Mouse (Mus musculus) adrenal gland, adult 2 months (tissue): Measurements from ENCODE around the gene Eea1. TPM values are rescaled to one million over a fixed set of nuclear protein-coding genes. Genes with fewer than 3 reads are reported as not detected.
"Not testable (repeated sequence)": the region's sequence is repeated elsewhere in the genome, so short reads cannot be mapped to it uniquely, and the experiment has no call there.

Experiments used
- DNase-seq: peaks from one replicate; pipeline ENCODE4 v3.0.0; 2021
- polyA plus RNA-seq: library from polyadenylated mRNA; depleted of rRNA; stranded (reverse); fragments of >200 nt; gene quantifications from 2 replicates; pipeline ENCODE4 v1.2.3, GENCODE M21; 2012; rRNA removed
- total RNA-seq, 2 experiments: library from RNA; stranded (reverse); gene quantifications; 2 replicates each; pipeline ENCODE4 v1.2.3; 2021

Eea1 gene
- total and polyA plus RNA-seq, 3 experiments: 4.9 to 38.0 (median 21.7) TPM

DNA sequence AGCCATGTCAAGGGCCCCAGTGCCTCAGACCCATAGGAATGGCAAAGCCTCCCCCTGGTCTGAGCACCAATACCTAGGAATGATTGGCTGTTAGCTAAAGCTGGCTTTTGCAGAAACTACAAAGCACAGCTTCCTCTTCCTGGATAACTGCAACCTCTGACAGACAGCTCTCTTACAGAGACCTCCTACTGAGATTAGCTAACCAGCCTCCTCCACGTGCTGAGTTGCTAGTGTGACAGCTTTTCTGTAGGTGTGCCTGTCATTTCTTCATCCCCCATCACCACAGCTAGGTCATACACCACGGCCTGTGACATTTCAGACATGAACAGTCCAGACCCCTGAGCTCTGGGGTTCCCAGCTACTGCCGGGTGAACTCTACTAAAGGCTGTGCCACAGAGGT, 126.9 kb downstream of the Eea1 start:
- no peak for DNase-seq

DNA sequence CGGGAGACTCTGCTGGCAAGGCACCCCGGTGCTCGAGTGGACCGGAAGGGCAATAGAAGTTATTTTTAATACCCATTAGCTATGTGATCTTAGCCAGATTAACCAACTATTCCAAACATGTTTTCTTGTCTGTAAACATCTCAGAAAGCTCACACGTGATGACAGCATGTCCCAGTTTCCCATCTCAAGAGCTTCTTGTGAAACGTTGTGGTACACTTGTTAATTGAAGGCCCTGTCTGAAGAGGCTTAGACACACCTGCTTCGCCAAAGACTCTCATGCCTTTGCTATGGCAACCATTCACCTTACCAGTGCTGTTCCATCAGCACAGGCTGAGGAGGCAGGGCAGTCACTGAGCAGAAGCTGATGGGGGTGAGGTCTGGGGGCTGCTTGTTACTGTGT, 133.9 kb downstream of the Eea1 start:
- no peak for DNase-seq

DNA sequence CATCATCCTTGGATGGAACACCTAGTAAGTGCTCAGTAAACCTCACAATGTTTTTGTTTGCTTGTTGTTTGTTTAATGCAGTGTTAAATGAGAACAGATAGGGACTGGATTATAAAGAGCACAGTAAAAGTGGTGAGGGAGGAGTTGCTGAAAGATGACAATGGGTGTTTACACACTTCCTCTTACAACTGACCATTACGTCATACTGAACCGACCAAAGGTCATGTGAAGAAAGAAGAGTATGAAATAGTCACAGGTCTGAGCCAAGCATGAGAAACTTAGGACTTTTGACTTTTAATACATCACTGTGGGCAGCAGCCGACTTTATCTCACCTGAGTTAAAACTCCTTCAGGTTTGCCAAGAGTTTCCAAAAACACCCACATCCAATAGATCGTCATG, 135.0 kb downstream of the Eea1 start:
- no peak for DNase-seq

DNA sequence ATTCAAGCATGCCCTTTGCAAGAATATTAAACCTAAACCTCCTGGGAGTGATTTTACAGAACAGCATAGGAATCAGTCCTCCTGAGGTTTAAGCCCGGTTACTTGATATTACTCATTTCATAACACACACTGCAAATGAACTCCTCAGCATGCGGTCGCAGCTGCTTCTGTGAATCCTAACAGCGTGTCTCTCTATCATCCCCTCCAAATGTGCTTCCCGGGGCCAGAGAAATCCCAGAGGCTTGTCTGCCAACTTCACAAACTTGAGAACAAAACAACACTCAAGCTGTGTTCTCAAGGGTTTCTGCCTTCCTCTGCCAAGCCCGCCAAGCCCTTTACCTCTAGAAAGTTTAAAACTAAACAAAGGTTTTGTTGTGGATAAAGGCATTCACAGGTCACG, 135.4 kb downstream of the Eea1 start:
- DNase-seq: no peak

DNA sequence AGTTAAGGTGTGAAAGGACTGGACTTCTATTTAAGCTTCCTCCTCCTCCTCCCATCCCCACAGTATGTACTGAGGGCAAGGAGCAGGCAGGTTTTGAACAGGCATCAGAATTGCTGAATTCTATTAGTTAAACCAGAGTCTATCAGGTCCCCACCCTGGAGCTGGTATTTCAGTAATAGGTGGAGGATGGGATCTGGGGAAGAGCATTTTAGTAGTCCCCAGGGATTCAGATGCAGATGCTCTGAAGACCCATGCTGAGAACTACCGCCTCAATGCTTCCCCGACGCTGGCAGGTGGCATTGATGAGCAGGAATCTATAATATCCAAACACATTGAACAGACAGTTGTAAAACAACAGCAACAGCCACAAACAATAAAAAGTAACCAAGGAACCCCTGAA, 136.0 kb downstream of the Eea1 start:
- DNase-seq: no peak

DNA sequence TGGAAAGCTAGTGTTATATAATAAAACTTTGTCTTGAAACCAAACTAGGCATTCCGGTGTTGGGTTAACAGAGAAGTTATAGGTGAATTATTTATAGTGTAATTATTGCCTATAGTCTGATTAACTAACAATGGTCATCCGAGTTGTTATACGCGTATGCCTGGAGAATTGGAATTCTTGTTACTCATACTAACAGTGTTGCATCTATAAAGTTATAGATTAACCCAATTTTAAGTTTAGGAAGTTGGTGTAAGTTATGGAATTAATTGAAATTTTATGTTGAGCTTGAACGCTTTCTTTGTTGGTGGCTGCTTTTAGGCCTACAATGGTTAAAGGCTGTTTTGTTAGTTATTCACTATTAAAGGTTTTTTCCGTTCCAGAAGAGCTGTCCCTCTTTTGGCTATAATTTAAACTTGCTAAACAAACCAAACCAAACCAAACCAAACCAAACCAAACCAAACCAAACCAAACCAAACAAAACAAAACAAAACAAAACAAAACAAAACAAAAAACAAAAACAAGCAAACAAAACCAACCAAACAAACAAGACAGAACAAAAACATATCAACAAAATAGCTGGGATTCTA, 137.1 kb downstream of the Eea1 start:
- not testable (repeated sequence) for DNase-seq

DNA sequence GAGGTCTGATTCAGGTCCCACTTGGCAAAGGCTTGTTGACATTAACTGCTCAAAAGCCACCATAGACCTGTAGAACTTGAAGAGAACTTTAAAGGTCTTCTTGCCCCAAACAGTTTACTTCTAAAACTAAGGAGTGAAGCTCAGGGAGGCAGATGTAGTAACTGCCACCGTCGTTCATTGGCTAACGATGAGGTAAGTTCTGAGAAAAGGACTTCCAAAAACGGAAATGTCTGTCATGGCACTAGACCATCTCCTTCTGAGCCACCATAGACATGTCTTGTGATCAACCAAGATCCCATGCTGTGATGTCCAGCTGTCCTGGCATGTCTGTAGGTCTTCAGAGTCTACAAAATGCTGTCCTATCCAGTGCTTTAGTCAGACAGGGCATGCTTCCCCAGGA, 139.4 kb downstream of the Eea1 start:
- no peak for DNase-seq

DNA sequence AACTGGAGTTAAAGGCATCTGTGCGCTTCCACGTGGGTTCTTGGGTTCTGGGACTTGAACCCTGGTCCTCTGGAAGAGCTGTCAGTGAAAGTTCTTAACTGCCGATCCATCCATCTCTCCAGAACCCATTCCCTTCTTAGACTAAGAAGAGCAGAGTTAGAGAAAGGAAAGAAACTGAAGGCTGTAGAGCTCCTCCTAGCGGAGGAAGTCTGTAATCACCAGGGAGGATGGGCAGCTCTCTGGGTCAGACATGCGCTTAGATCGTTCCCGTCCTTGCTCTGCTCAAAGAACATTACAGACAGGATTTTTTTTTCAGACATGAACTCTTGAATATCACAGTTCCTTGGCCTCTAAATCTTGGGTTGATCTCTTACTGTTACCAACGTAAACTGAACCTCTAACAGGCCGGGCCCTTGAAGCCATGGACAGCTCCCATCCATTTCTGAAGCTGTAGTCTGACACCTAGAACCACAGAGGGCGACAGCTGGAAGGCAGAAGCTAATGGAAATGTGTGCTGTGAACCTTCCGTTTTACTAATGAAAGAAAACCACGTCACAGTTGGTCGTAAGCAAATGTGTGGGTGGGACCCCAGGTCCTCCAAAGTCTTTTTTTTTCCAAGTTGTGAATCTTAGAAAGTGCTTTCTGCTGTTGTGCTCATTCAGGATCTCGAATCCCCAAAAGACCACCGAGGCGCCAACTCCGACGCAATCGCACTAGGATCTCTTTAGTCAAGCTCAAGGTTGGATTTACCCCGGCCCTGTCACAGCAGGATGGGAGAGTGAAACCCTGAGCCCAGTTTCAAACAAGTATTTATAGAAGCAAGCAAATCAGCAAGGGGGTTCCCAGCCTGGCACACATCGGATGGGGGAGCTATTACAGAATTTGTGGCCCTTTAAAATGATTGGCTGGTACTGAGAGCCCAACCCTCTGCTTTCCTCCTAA, 140.3 kb downstream of the Eea1 start:
- peak; percentile 6 for DNase-seq

DNA sequence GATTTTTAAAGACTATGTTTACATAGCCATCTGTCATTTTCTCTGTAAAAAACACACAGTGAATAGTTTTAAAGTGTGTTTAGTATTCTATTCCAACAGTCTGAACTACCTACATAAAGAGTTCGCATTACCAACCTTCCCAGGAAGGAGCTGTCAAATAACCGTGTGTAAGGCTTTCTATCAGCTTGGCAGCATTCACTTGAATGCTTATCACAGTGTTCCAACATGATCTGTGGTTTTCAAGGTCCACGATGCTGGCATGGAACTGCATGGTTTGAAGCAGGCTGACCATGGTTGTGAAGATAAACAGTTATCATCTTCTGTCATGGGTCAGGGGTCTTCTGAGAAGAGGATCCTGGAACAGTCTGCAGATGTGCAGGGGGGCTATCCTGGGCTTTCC, 141.8 kb downstream of the Eea1 start:
- no peak for DNase-seq

DNA sequence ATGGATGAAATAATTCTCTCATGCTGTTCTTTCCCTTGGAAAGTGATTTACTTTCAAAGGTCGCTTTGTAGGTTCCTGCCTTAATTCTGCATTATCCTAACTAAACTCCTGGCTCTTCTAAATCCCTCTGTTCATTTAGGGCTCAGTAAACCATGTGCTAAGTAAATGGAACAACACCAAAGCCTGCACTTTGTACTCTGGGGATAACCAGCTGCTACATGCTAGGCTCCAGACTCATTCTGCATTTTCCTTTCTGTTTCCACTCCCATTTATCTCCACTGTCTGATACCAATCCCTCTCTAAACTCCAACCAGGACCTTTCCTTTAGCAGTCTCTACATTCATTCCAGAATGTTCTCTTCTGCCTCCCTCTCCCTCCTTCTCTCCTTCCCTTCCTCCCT, 149.3 kb downstream of the Eea1 start:
- no peak for DNase-seq

DNA sequence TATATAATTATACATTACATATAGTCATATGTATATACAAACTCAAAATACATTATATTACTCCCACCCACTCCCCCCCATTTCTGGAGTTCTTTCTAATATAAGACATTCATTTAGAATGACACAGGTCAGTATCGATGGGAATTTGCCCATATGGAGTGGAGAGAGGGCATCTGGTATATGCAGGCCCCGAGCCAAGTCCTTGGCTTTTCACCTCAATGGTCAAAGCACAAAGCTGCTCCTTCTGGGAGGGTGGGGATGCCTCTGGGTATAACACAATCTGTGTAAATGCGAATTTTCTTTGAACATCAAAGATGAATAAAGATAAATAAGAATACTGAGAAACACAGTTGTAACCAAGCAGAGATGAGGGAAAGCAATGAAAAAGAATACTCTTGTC, 149.9 kb downstream of the Eea1 start:
- DNase-seq: no peak

DNA sequence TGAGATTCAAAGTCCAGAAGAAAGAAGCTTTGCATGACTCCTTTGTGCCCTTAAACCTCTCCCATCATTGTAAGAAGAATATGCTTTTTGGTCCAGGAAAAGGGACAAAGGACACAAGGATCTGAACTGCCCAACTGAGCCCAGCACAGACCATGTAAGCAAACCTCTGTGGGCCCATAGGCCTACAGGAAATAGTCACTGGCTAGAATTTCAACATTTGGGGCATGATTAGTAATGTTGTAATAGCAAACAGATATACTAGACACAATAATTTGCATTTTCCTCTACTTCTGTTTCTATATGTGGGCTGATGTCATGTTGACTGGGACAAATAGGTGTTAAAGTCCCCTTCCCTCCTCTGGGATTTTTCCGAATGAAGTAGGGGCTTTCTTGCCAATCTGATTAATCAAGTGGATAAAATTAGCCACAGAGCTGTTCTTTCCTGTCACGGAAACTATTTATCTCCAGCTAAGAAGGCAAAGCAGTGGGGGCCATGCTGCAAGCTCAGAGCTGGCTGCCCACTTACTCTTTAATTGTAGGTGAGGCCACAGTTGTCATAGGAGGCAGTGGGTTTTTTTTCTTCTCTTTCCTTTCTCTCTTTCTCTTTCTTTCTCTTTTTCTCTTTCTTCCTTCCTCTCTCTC, 153.6 kb downstream of the Eea1 start:
- DNase-seq: no peak

DNA sequence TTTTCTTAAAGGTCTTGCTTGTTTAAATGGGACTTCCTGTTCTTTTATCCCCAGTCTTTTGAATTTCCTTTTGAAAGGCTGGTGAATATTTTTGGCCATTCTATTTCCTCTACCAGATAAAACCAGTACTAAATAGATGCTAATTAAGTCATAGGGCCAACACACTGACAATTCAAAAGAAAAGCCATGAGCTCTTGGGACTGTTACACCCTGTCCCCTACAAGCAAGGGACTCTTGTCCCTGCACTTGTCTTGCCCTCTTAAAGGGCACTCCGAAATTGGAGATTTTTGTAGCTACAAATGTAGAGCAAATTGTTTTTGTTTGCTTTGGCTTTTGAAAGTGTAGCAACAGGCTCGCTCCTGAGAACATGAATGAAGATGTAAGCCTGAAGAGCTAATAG, 154.1 kb downstream of the Eea1 start:
- DNase-seq: no peak

Other genes starting within 250 kb of the Eea1 start
- not detected for gene Gm33543, start 97.7 kb upstream of the Eea1 start, total RNA-seq
- gene Gm33543, start 97.7 kb upstream of the Eea1 start, polyA plus RNA-seq: not detected in 2 replicates
- gene Gm5426, start 196.0 kb downstream of the Eea1 start, total RNA-seq: not detected
- gene Gm5426, start 196.0 kb downstream of the Eea1 start, polyA plus RNA-seq: not detected in 2 replicates